Mouse (Mus musculus) lung, postnatal 0 days (tissue): Measurements from ENCODE around the gene Entpd7.

ENCODE experiments used
- CTCF ChIP-seq: IDR thresholded peaks from 2 replicates; pipeline ENCODE4 v1.5.1; 2016; ENCODE audit warnings: antibody characterized with exemption, mild to moderate bottlenecking
- EP300 ChIP-seq: IDR thresholded peaks from 2 replicates; pipeline ENCODE4 v1.6.1; 2016; ENCODE audit warnings: antibody characterized with exemption, mild to moderate bottlenecking, control low read depth

GRCm38 (mm10) chr19:43760504-43760903 is 71.0 kb downstream of the Entpd7 start:
- no peak for TF ChIP-seq EP300
- peak; percentile 83 for TF ChIP-seq CTCF
